Mouse (Mus musculus) c-Kit-positive CD71-negative TER-119-negative erythroid progenitor cells, embryonic 14.5 days (primary cell): Measurements from ENCODE around the gene Foxl1.

Experiments
- DNase-seq: peaks from one replicate; pipeline ENCODE4 v3.0.0-alpha.2; 2013; ENCODE audit warnings: low read depth

The Foxl1 gene

GRCm38 (mm10) chr8:121093496-121093895 lies 34.2 kb upstream of the Foxl1 start:
- no peak for DNase-seq

GRCm38 (mm10) chr8:121104049-121104818 lies 23.5 kb upstream of the Foxl1 start:
- DNase-seq, result peak; percentile 81

- peak; percentile 94 for DNase-seq
Measured at GRCm38 (mm10) chr8:121107668-121108656, 19.8 kb upstream of the Foxl1 start, which contains the start of gene Mthfsd. Gene Mthfsd (minus strand): TSS chr8:121108392.

- no peak for DNase-seq
Measured at GRCm38 (mm10) chr8:121108657-121109056, 19.1 kb upstream of the Foxl1 start.

GRCm38 (mm10) chr8:121111145-121111907 lies 16.4 kb upstream of the Foxl1 start:
- no peak for DNase-seq

DNA sequence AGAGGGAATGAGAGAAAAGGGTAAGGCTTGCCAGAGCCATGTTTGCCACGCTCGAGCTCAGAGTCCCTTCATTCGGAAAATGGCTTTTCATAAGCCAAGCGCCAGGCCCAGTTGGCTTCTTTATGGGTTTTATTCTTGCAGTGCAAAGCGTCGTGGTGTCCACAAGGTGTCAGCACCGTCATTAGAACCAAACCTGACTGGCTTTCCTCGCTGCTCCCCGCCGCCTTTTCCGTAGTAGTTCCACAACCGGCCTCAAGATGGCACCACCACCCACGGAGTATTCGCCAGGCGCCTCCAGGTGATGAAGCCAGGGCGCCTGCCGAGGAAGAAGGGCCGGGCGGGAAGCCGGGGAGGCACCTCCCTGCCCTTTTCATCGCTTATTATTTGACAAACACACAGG lies 14.5 kb upstream of the Foxl1 start:
- DNase-seq, result peak; percentile 91

DNA sequence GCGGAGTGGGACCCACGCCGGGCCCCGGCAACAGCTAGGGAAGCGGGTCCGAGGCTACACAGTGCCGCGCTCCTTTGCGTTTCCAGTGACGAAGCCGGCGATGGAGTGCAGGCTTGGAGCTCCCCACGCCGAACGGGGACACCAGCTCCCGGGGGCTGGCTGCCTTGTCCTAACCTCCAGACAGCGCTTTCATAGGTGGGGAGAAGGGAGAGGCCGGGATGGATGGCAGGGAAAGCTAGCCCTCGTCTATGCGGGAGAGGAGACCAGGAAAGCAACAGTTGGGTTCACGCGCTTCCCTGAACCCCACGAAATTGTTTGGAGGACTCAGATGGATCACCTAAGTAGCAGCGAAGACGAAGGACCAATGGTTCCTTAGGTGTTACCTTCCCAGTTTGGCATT lies 12.6 kb upstream of the Foxl1 start:
- DNase-seq, result no peak

DNA sequence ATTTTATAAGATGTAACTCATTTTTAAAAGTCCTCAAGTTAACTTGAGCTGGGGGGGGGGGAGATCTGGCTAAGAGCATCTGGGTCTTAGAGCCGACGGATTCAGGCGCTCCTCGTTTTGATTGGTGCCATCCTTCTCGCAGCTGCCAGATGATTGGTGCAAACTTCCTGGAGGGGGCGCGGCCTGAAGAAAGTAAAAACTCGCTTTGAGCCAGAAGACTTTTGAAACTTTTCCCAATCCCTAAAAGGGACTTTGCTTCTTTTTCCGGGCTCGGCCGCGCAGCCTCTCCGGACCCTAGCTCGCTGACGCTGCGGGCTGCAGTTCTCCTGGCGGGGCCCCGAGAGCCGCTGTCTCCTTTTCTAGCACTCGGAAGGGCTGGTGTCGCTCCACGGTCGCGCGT lies 11.8 kb upstream of the Foxl1 start, which contains the start of gene Foxc2:
Gene Foxc2, plus strand, starts transcription at position 224 of the 400 bp plus-strand sequence.
- DNase-seq, result no peak

DNA sequence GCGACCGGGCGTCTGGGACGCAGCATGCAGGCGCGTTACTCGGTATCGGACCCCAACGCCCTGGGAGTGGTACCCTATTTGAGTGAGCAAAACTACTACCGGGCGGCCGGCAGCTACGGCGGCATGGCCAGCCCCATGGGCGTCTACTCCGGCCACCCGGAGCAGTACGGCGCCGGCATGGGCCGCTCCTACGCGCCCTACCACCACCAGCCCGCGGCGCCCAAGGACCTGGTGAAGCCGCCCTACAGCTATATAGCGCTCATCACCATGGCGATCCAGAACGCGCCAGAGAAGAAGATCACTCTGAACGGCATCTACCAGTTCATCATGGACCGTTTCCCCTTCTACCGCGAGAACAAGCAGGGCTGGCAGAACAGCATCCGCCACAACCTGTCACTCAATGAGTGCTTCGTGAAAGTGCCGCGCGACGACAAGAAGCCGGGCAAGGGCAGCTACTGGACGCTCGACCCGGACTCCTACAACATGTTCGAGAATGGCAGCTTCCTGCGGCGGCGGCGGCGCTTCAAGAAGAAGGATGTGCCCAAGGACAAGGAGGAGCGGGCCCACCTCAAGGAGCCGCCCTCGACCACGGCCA lies 11.1 kb upstream of the Foxl1 start:
- no peak for DNase-seq

- DNase-seq, result no peak
Measured at GRCm38 (mm10) chr8:121117186-121117651, 10.5 kb upstream of the Foxl1 start.

- DNase-seq, result no peak
Measured at GRCm38 (mm10) chr8:121117906-121118305, 9.8 kb upstream of the Foxl1 start.

- no peak for DNase-seq
Measured at GRCm38 (mm10) chr8:121118634-121119420, 8.9 kb upstream of the Foxl1 start.

GRCm38 (mm10) chr8:121119635-121120455 lies 7.9 kb upstream of the Foxl1 start:
- no peak for DNase-seq

DNA sequence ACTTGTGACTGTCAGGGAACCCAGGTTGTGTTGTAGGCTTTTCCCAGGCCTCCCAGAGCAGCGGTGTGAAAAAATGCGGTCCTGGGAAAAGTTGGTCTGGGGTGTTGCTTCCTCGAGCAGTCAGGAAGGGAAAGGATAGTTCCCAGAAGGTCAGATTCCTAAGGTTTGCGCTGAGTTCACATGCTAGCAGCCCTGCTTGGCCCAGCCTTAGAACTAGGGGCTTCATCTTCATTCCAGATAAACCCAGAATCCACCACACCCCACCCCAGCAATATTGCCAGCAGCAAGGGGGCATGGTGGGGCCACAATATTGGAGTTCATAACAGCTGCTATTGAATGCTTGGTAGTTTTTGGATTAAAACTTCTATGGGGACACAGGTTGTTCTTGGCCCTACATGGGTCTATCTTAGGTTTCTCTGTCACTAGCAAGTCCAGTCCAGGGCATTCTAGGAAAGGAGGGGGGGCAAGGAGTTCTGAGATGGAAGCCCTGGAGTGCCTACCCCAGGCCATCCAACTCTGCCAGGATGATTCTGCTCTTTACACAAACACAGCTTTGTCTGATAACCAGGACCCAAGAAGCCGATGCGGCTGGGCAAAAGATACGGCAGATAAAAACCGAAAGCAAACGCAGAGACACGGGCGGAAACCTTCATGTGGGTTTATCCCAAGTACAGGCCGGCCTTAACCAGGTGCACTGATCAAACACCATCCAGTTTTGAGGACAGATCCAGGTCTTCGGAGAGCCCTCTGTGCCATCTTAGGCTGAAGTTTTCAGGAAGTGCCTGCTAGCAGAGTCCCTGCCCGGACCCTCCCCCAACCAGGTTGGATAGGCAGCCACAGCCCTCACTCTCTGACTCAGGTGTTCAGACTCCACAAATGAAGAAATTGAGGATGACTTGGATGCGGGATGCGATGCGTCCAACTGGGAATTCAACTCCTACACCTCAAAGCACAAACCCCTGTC lies 7.0 kb upstream of the Foxl1 start:
- no peak for DNase-seq

GRCm38 (mm10) chr8:121121704-121122103 lies 6.0 kb upstream of the Foxl1 start:
- DNase-seq, result no peak

GRCm38 (mm10) chr8:121122368-121122767 lies 5.4 kb upstream of the Foxl1 start:
- no peak for DNase-seq

GRCm38 (mm10) chr8:121123113-121123512 lies 4.6 kb upstream of the Foxl1 start:
- no peak for DNase-seq

GRCm38 (mm10) chr8:121124547-121125239 lies 3.0 kb upstream of the Foxl1 start:
- DNase-seq, result no peak
